Mouse (Mus musculus) forebrain, embryonic 14.5 days (tissue): ENCODE measurements around the gene Spem2. TPM values are rescaled to one million over a fixed set of nuclear protein-coding genes. Genes with fewer than 3 reads are reported as not detected.

Source experiments
- ATAC-seq: fragments of 200-750 bp; cut with Nextera tagmentation; 2 replicates; pipeline ENCODE4 v1.8.0; 2017; ENCODE audit warnings: mild to moderate bottlenecking, moderate library complexity
- DNase-seq: peaks from one replicate; pipeline ENCODE4 v3.0.0-alpha.2; 2015; ENCODE audit warnings: low spot score
- H3K27ac ChIP-seq: fragments of 300-500 bp; sonication (generic); 2 replicates; pipeline ENCODE4 v1.5.1; 2014; ENCODE audit warnings: low read depth, mild to moderate bottlenecking, control low read depth, low read length, moderate library complexity
- H3K27me3 ChIP-seq: fragments of 300-500 bp; sonication (generic); replicated peaks from 2 replicates; pipeline ENCODE4 v1.6.1; 2014; ENCODE audit warnings: low read length, control low read depth, mixed read lengths; ENCODE audit not compliant: control insufficient read depth, insufficient read depth
- H3K36me3 ChIP-seq: fragments of 300-500 bp; sonication (generic); 2 replicates; pipeline ENCODE4 v1.6.1; 2014; ENCODE audit warnings: low read length, control low read depth; ENCODE audit not compliant: control insufficient read depth, insufficient read depth
- H3K4me1 ChIP-seq: fragments of 300-500 bp; sonication (generic); 2 replicates; pipeline ENCODE4 v1.6.1; 2014; ENCODE audit warnings: antibody characterized with exemption, low read length, control low read depth; ENCODE audit not compliant: control insufficient read depth, insufficient read depth
- H3K4me2 ChIP-seq: fragments of 300-500 bp; sonication (generic); 2 replicates; pipeline ENCODE4 v1.6.1; 2014; ENCODE audit warnings: mild to moderate bottlenecking, control low read depth, low read length
- H3K4me3 ChIP-seq: fragments of 300-500 bp; sonication (generic); 2 replicates; pipeline ENCODE4 v1.5.1; 2014; ENCODE audit warnings: low read depth, low read length, control low read depth
- H3K9ac ChIP-seq: fragments of 300-500 bp; sonication (generic); 2 replicates; pipeline ENCODE4 v1.6.1; 2014; ENCODE audit warnings: mild to moderate bottlenecking, low read length, control low read depth, moderate library complexity
- H3K9me3 ChIP-seq: fragments of 300-500 bp; sonication (generic); replicated peaks from 2 replicates; pipeline ENCODE4 v1.6.1; 2016; ENCODE audit warnings: low read length, control low read depth, mixed read lengths; ENCODE audit not compliant: control insufficient read depth
- WGBS: fragments of 180-500 bp; shearing (Covaris S2); extraction: QIAGEN DNeasy Blood & Tissue Kit; methylation state at CpG from one replicate; pipeline ENCODE4 v1.1.7; 2014; 5-methylcytosine and 5-hydroxymethylcytosine counted together
- polyA plus RNA-seq: library from polyadenylated mRNA; unstranded; fragments of >200 nt; fragmentation: Nextera tagmentation; extraction: Ambion mirVana; gene quantifications from 2 replicates; pipeline ENCODE4 v1.2.1, GENCODE M21; 2014

Gene Spem2
- polyA plus RNA-seq, 1 experiment from 2014 or later = not detected

DNA sequence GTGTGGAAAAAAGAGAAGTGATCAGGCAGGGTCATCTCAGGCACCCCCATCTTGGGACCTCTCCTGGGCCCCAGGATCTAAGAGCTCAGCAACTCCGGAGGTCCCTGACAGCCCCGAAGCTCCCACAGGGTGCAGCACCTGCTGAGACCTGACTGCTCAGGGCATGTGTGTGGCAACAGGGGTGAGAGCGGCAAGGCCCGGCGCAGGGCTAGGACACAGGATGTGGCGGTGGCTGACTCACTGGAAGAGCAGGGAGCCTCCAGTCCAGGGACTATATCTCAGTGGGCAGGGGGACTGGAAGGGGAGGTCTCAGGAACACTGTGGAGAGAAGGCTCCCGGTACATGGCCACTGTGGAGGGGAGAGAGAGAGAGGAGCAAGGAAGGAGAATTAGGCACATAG, 20.3 kb downstream of the Spem2 start:
- peaks cover 5% of the 10 kb centered on the region; the same call in 1 of the 2 replicates for H3K27me3 ChIP-seq
- WGBS = 80% methylated on average over 7 of the region's 7 CpGs
- no peak overlapping the region for H3K9ac ChIP-seq
- ATAC-seq (no peak), DNase-seq (no peak)
- no peaks in the 10 kb centered on the region for H3K36me3 ChIP-seq
- H3K4me2 ChIP-seq = no peak overlapping the region
- no peak overlapping the region for H3K4me3 ChIP-seq
- no peak overlapping the region; the same call in 1 of the 2 replicates for H3K27ac ChIP-seq
- no peaks in the 10 kb centered on the region for H3K9me3 ChIP-seq
- H3K4me1 ChIP-seq = peaks cover 27% of the 10 kb centered on the region

DNA sequence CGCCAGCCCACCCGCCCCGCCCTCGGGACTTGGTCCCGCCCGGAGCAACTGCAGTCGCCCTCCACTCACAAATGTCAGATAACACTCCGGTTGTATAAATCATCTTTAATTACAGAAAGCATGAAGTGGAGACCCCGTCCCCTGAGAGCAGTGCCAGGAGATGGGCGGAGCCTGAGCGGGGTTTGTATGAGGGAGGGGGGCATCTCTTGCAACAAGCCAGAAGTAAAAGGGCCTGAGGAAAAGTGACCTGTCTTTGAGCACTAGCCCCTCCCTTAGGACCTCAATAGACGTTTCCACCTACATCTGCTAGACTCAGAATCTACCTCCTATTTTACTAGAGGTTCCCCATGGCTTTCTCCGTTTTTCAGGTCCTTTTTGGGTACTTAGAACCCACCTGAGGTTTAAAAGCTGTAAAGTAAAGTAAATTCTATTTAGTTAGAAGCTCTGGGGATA, 22.3 kb downstream of the Spem2 start:
- H3K27me3 ChIP-seq = no peaks in the 10 kb centered on the region; the same call in 1 of the 2 replicates
- peak overlapping the region; percentile 37 for H3K4me3 ChIP-seq
- DNase-seq (no peak), ATAC-seq (no peak)
- peak overlapping the region; percentile 75 for H3K4me2 ChIP-seq
- 2% methylated on average over 13 of the region's 13 CpGs for WGBS
- H3K9me3 ChIP-seq = no peaks in the 10 kb centered on the region
- peaks cover 17% of the 10 kb centered on the region for H3K4me1 ChIP-seq
- H3K27ac ChIP-seq = no peak overlapping the region
- peak overlapping the region; percentile 52; the same call in 1 of the 2 replicates for H3K9ac ChIP-seq
- no peaks in the 10 kb centered on the region for H3K36me3 ChIP-seq

DNA sequence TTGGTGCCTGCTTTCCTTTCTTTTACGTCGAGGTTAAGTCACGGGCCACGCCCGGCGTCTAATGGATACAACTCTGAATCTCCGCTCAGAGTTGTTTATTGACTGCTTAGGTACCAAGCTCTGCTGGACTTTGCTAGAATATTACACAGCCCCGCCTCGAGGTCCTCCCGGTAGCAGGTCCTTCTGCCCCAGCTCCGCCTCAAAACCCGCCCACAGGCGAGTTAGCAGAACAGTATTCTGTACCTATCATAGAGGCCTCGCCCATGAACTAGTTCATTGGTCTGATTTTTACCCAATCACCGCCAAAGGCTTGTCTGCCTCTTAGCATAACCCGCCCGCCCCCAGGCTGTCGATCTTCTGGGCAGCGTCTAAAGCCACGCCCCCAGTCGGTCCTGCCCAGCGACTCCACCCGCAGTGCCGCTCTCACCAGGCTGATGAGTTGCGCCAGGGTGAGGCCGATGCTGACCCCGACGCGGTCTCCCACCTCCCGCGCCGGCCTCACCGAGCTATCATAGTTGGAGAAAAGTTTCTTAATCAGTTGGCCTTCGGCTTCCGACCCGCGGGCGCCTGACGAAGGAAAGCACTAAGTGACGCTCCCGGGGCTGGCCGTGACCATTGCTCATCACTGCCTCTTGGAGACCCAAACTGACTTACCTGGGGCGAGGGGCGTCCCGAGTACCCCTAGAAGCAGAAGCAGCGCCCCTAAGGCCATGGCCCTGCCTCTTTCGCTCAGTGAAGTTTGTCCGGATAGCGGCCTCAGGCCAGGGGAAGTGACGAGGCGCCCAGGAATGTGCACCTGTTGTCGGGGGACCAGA, 22.9 kb downstream of the Spem2 start, which contains the start of gene Chrnb1:
TSS of gene Chrnb1 (minus strand) at position 776 of the 815 bp plus-strand sequence.
- peak within 1 kb of the TSS; percentile 75 for H3K4me2 ChIP-seq
- peak within 1 kb of the TSS; percentile 37 for H3K4me3 ChIP-seq
- H3K4me1 ChIP-seq = peaks cover 15% of the 10 kb centered on the region
- H3K36me3 ChIP-seq = no peaks in the 10 kb centered on the region
- H3K27me3 ChIP-seq = no peaks in the 10 kb centered on the region; the same call in 1 of the 2 replicates
- ATAC-seq (peak; percentile 93), DNase-seq (peak; percentile 96)
- no peaks in the 10 kb centered on the region for H3K9me3 ChIP-seq
- 3% methylated on average over 52 of the region's 52 CpGs for WGBS
- no peak within 1 kb of the TSS for H3K27ac ChIP-seq
- peak within 1 kb of the TSS; percentile 52 for H3K9ac ChIP-seq

DNA sequence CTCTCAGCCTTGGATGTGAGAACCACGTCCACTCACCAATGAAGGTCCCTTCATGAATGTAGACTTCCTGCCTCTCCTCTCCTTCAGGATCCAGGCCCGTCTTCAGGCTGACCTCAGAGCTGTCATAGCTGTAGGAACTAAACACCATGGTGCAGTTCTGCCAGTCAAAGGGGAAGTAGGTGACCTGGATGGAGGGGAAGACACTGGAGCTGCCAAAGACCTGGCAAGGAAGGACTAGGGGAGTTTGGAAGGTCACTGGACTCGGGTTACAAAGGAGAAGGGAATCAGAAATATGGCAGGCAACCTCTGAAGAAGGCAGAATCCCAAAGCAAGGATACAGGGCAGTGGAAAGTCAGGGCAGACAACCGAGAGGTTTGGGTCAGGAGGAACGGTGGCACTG, 24.8 kb downstream of the Spem2 start:
- no peak overlapping the region for H3K27ac ChIP-seq
- 56% methylated on average over 5 of the region's 5 CpGs for WGBS
- DNase-seq = no peak
- H3K36me3 ChIP-seq = no peaks in the 10 kb centered on the region
- no peaks in the 10 kb centered on the region for H3K9me3 ChIP-seq
- H3K4me1 ChIP-seq = no peaks in the 10 kb centered on the region
- no peak overlapping the region for H3K4me2 ChIP-seq
- H3K9ac ChIP-seq = no peak overlapping the region
- no peak for ATAC-seq
- no peak overlapping the region for H3K4me3 ChIP-seq
- no peaks in the 10 kb centered on the region; the same call in 1 of the 2 replicates for H3K27me3 ChIP-seq

DNA sequence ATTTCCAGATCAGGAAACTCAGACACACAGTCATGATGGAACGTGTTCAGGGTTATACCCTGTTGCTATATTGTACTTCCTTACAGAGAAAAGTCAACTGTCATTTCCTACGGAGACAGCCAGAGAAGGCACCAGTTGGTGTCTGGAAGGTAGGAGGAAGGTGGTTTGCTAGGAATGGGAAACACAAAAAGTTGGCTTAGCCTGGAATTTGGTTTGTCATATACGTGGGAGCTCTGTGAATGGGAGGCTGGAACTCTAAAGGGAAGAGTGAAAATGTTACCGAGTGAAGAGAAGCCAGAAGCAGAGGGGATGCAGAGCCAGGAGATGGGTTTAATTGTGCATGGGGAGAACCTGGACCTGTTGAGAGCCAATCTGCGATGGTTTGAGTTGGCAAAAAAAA, 26.8 kb downstream of the Spem2 start:
- 76% methylated on average over 5 of the region's 5 CpGs for WGBS
- no peak overlapping the region for H3K9ac ChIP-seq
- ATAC-seq = no peak

DNA sequence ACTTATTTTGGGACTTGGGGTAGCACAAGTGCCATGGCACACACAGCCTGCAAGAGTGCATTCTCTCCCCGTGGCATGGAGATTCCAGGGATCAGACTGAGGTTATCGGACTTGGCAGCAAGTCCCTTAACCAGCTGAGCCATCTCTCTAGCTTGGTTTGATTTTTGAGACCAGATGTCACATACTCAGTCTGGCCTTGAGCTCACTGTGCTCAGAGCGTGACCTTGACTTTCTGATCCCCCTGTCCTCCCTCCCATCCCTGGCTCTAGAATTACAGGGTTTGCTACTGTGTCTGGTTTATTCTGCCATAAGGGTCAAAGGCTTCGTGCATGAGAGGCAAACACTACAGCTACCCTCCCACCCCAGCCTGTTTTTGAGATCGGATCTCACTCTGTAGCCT, 28.8 kb downstream of the Spem2 start:
- H3K36me3 ChIP-seq = no peaks in the 10 kb centered on the region
- H3K27me3 ChIP-seq = no peaks in the 10 kb centered on the region
- ATAC-seq (no peak), DNase-seq (no peak)
- H3K9me3 ChIP-seq = no peaks in the 10 kb centered on the region
- H3K27ac ChIP-seq = no peak overlapping the region
- no peaks in the 10 kb centered on the region for H3K4me1 ChIP-seq
- H3K9ac ChIP-seq = no peak overlapping the region
- WGBS = 74% methylated on average over 5 of the region's 5 CpGs
- H3K4me3 ChIP-seq = no peak overlapping the region
- H3K4me2 ChIP-seq = no peak overlapping the region

More for the DNA sequence above, 26.8 kb downstream of the Spem2 start:
- no peaks in the 10 kb centered on the region for H3K27me3 ChIP-seq
- no peak overlapping the region for H3K27ac ChIP-seq
- no peaks in the 10 kb centered on the region for H3K4me1 ChIP-seq
- H3K4me3 ChIP-seq = no peak overlapping the region
- DNase-seq = no peak
- H3K9me3 ChIP-seq = no peaks in the 10 kb centered on the region
- H3K4me2 ChIP-seq = no peak overlapping the region
- no peaks in the 10 kb centered on the region for H3K36me3 ChIP-seq

DNA sequence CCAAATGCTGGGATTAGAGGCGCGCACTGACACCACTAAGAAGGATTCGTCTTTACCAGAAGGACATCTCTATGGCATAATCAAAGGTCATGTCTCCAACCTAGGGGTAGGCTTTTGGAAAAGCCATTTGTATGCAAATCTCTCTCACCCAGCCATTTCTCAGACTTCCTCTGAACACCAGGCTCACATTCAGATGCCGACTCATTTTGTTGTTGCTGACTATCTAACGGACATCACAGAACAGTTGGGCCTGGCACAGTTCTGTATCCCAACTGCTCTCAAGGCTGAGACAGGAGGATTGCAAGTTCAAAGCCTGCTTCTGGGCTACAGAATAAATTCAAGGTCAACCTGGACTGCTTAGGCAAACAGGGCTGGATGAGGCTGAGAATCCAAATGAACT, 31.0 kb downstream of the Spem2 start:
- 88% methylated on average over 5 of the region's 5 CpGs for WGBS
- no peak for DNase-seq

DNA sequence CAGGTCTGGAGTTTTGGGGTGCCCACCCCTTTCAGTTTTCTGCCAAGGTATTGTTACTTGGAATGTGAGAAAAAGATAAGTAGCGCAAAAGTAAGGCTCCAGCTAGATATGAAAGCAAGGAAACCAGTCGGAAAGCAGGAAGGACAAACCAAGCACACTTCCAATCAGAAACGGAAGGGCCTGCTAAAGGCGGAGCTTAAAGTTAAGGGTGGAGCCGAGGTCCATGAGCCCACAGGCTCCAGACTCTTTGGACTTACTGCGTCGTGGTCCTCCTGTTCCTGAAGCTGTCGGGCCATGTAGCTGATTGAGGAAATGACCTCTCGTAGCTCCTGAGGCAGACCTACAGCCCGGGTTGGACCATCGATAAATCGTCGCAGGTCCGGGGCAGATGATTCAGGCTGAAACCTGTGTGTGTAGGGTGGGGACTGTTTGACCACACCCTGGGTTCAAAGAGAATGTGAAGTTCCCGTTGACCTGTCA, 33.4 kb downstream of the Spem2 start:
- no peaks in the 10 kb centered on the region for H3K36me3 ChIP-seq

More for the DNA sequence above, 31.0 kb downstream of the Spem2 start:
- Histone ChIP-seq H3K4me3 (no peak overlapping the region), H3K27ac (no peak overlapping the region), H3K4me1 (no peaks in the 10 kb centered on the region), H3K4me2 (no peak overlapping the region), H3K9me3 (no peaks in the 10 kb centered on the region), H3K27me3 (no peaks in the 10 kb centered on the region), H3K36me3 (no peaks in the 10 kb centered on the region), H3K9ac (no peak overlapping the region)
- ATAC-seq = no peak

DNA sequence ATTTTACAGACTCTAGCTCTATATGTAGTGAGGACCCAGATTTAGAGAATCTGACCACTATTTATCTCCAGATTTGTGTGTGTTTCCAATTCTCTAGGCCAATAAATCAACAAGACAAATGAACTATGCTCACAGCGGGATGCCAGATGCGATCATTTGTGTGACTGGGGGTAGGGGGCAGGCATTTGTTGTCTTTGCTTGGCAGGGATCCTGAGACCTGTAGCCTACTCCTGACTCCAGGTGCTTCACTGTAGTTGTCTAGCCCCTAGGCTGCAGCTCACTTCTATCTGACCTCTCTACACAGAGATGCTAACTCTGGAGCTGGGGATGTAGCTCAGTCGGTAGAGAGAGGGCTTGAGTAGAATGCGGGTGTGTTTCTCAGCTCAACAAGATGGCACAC, 36.4 kb downstream of the Spem2 start:
- no peaks in the 10 kb centered on the region for H3K4me1 ChIP-seq
- H3K9me3 ChIP-seq = no peaks in the 10 kb centered on the region
- H3K4me2 ChIP-seq = no peak overlapping the region
- no peak overlapping the region for H3K9ac ChIP-seq
- no peak for ATAC-seq
- H3K27me3 ChIP-seq = no peaks in the 10 kb centered on the region
- DNase-seq = no peak
- WGBS = 38% methylated on average over 4 of the region's 4 CpGs
- H3K27ac ChIP-seq = no peak overlapping the region
- H3K4me3 ChIP-seq = no peak overlapping the region
- no peaks in the 10 kb centered on the region for H3K36me3 ChIP-seq

More for the DNA sequence above, 33.4 kb downstream of the Spem2 start:
- no peak overlapping the region for H3K9ac ChIP-seq
- H3K27me3 ChIP-seq = no peaks in the 10 kb centered on the region
- H3K4me2 ChIP-seq = no peak overlapping the region
- H3K9me3 ChIP-seq = no peaks in the 10 kb centered on the region
- ATAC-seq (no peak), DNase-seq (no peak)
- no peak overlapping the region for H3K4me3 ChIP-seq
- no peaks in the 10 kb centered on the region for H3K4me1 ChIP-seq
- WGBS = 54% methylated on average over 15 of the region's 15 CpGs
- H3K27ac ChIP-seq = no peak overlapping the region
